Mouse (Mus musculus) heart, embryonic 11.5 days (tissue): ENCODE measurements around the gene Rab4b. TPM values are rescaled to one million over a fixed set of nuclear protein-coding genes. Genes with fewer than 3 reads are reported as not detected.

Source experiments
- microRNA counts: library from miRNA; unstranded; fragments of <30 nt; microRNA quantifications from one replicate; lab custom pipeline; 2015
- microRNA-seq: library from miRNA; unstranded; fragments of <30 nt; microRNA quantifications from one replicate; pipeline ENCODE4, GENCODE M21; 2016; ENCODE audit warnings: borderline number of aligned reads
- polyA plus RNA-seq: library from polyadenylated mRNA; unstranded; fragments of >200 nt; fragmentation: Nextera tagmentation; extraction: Ambion mirVana; gene quantifications from 2 replicates; pipeline ENCODE4 v1.2.1, GENCODE M21; 2014

Gene Rab4b
- polyA plus RNA-seq, 1 experiment from 2014 or later, result 49.7 TPM

MicroRNAs encoded within 50 kb of the gene (microRNA counts, 519-probe panel; counts per million panel counts)
- microRNA mmu-miR-1191 (lab: Ali Mortazavi, UCI), result 32.2 counts per million

Small RNAs within 50 kb of the gene (microRNA-seq; reads per million reads assigned to microRNA genes)
- 2.5 reads per million, percentile 29 among the genes with 10 or more reads in this experiment for gene Mir1191
- gene Mir3101, result 0.61 reads per million

Other genes with a start within 250 kb of the Rab4b start
- not detected in 2 replicates for gene Cyp2a22, start 239.5 kb downstream of the Rab4b start, polyA plus RNA-seq
- not detected in 2 replicates for gene Cyp2a12, start 149.8 kb downstream of the Rab4b start, polyA plus RNA-seq
- not detected in 2 replicates for gene Cyp2f2, start 59.0 kb downstream of the Rab4b start, polyA plus RNA-seq
- gene Cyp2t4, start 25.2 kb downstream of the Rab4b start, polyA plus RNA-seq, result 0.13 TPM in 1 of 2 replicates, not detected in the other
- gene Egln2, start 12.1 kb downstream of the Rab4b start, polyA plus RNA-seq, result 27.4 and 29.0 TPM in 2 replicates
- 0.67 TPM in 1 of 2 replicates, not detected in the other for gene Gm21983, start 2.2 kb upstream of the Rab4b start, polyA plus RNA-seq
- gene Mia, start 2.3 kb upstream of the Rab4b start, polyA plus RNA-seq, result 0.34 and 0.44 TPM in 2 replicates
- 2.3 and 3.5 TPM in 2 replicates for gene BC024978, start 16.9 kb upstream of the Rab4b start, polyA plus RNA-seq
- 191 and 210 TPM in 2 replicates for gene Snrpa, start 17.4 kb upstream of the Rab4b start, polyA plus RNA-seq
- gene Itpkc, start 49.8 kb upstream of the Rab4b start, polyA plus RNA-seq, result 2.8 and 3.2 TPM in 2 replicates
- 9.1 and 10.6 TPM in 2 replicates for gene Coq8b, start 54.1 kb upstream of the Rab4b start, polyA plus RNA-seq
- gene Numbl, start 79.5 kb upstream of the Rab4b start, polyA plus RNA-seq, result 3.4 and 4.6 TPM in 2 replicates
- gene Ltbp4, start 158.8 kb upstream of the Rab4b start, polyA plus RNA-seq, result 28.9 and 31.5 TPM in 2 replicates
- 33.3 and 34.1 TPM in 2 replicates for gene Shkbp1, start 177.1 kb upstream of the Rab4b start, polyA plus RNA-seq
- gene Gm20479, start 178.5 kb upstream of the Rab4b start, polyA plus RNA-seq, result 1.6 and 2.1 TPM in 2 replicates